Mouse (Mus musculus): ENCODE measurements around the gene Atp1a1. TPM values are rescaled to one million over a fixed set of nuclear protein-coding genes. Genes with fewer than 3 reads are reported as not detected.

Atp1a1 gene
- polyA plus RNA-seq, 1 experiment from 2014 or later: 537 TPM

- H3K4me1 ChIP-seq (ENCODE audit: control insufficient read depth in 2 of 2, insufficient read depth in 2 of 2, low read length in 2 of 2): peaks cover 14 to 21% of the 10 kb centered on the region in 2 experiments
- H3K27ac ChIP-seq (replicated peaks in 1 of 2; ENCODE audit: control insufficient read depth in 1 of 2, insufficient read depth in 1 of 2, low read depth in 2 of 2, low read length in 2 of 2): peak overlapping the region; percentile 36 to 63
- H3K9me3 ChIP-seq (ENCODE audit: control insufficient read depth, low read length): no peaks in the 10 kb centered on the region
- peaks cover 39% of the 10 kb centered on the region for H3K36me3 ChIP-seq (ENCODE audit: control insufficient read depth, insufficient read depth, low read length)
- H3K4me3 ChIP-seq (ENCODE audit: control insufficient read depth in 1 of 2, insufficient read depth in 1 of 2, low read depth in 1 of 2, low read length in 2 of 2): no peak overlapping the region
- ATAC-seq (ENCODE audit: insufficient number of reproducible peaks, insufficient read depth, low FRiP score, low read depth): no peak
- 43% methylated on average over 5 of the region's 5 CpGs for WGBS
- no peak overlapping the region for H3K4me2 ChIP-seq (ENCODE audit: low read length)
- H3K9ac ChIP-seq (ENCODE audit: low read length): no peak overlapping the region
- H3K27me3 ChIP-seq (ENCODE audit: control insufficient read depth, insufficient read depth, low read length): no peaks in the 10 kb centered on the region
Measured at GRCm38 (mm10) chr3:101572991-101573390, 31.5 kb downstream of the Atp1a1 start.

GRCm38 (mm10) chr3:101572174-101572626 is 32.3 kb downstream of the Atp1a1 start:
- H3K9me3 ChIP-seq (ENCODE audit: control insufficient read depth, low read length): no peaks in the 10 kb centered on the region
- no peak overlapping the region; the same call in 1 of the 2 replicates for H3K9ac ChIP-seq (ENCODE audit: low read length)
- peaks cover 13 to 19% of the 10 kb centered on the region in 2 experiments for H3K4me1 ChIP-seq (ENCODE audit: control insufficient read depth in 2 of 2, insufficient read depth in 2 of 2, low read length in 2 of 2)
- H3K4me3 ChIP-seq (ENCODE audit: control insufficient read depth in 1 of 2, insufficient read depth in 1 of 2, low read depth in 1 of 2, low read length in 2 of 2): no peak overlapping the region
- peak; percentile 11; the same call in 1 of the 2 replicates for ATAC-seq (ENCODE audit: insufficient number of reproducible peaks, insufficient read depth, low FRiP score, low read depth)
- no peak overlapping the region for H3K4me2 ChIP-seq (ENCODE audit: low read length)
- no peaks in the 10 kb centered on the region for H3K27me3 ChIP-seq (ENCODE audit: control insufficient read depth, insufficient read depth, low read length)
- peaks cover 31% of the 10 kb centered on the region for H3K36me3 ChIP-seq (ENCODE audit: control insufficient read depth, insufficient read depth, low read length)
- 50% methylated on average over 7 of the region's 7 CpGs for WGBS
- H3K27ac ChIP-seq (replicated peaks in 1 of 2; ENCODE audit: control insufficient read depth in 1 of 2, insufficient read depth in 1 of 2, low read depth in 2 of 2, low read length in 2 of 2): peak overlapping the region; percentile 42 to 63; a peak in 3 of 4 replicates

DNA sequence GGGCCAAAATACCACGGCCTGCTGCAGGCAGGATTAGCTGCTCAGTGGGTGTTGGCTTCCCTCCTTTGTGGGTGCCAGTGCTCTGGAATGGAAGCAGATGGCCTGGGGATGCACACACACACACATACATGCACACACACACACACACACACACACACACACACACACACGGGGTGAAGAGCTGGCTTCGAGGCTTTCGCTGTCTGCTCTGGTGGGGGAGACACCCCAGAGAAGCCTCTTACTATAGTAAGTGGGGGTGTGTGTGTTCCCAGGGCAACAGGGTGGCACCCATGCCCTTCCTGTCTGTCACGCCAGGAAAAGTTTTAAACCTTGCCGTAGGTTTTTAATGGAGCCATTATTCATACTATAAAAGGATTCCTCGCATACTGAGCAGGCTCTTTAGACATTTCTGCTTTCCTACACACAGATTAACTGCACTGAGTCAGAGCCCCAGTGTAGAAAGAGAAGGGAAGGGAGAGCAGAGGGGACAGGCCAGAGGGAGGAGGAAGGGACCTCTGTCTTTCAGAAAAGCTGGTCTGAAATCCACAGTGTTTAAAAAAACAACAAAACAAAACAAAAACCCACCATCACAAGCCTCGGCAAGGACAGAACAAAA is 32.9 kb downstream of the Atp1a1 start:
- H3K4me3 ChIP-seq (ENCODE audit: control insufficient read depth in 1 of 2, insufficient read depth in 1 of 2, low read depth in 1 of 2, low read length in 2 of 2): no peak overlapping the region
- no peak for ATAC-seq (ENCODE audit: insufficient number of reproducible peaks, insufficient read depth, low FRiP score, low read depth)
- H3K36me3 ChIP-seq (ENCODE audit: control insufficient read depth, insufficient read depth, low read length): peaks cover 26% of the 10 kb centered on the region
- no peaks in the 10 kb centered on the region for H3K9me3 ChIP-seq (ENCODE audit: control insufficient read depth, low read length)
- H3K27ac ChIP-seq (replicated peaks in 1 of 2; ENCODE audit: control insufficient read depth in 1 of 2, insufficient read depth in 1 of 2, low read depth in 2 of 2, low read length in 2 of 2): peak overlapping the region; percentile 42 to 63; a peak in 3 of 4 replicates
- no peak overlapping the region for H3K9ac ChIP-seq (ENCODE audit: low read length)
- no peaks in the 10 kb centered on the region for H3K27me3 ChIP-seq (ENCODE audit: control insufficient read depth, insufficient read depth, low read length)
- H3K4me1 ChIP-seq (ENCODE audit: control insufficient read depth in 2 of 2, insufficient read depth in 2 of 2, low read length in 2 of 2): peaks cover 13 to 19% of the 10 kb centered on the region in 2 experiments
- 66% methylated on average over 8 of the region's 8 CpGs for WGBS
- H3K4me2 ChIP-seq (ENCODE audit: low read length): no peak overlapping the region

DNA sequence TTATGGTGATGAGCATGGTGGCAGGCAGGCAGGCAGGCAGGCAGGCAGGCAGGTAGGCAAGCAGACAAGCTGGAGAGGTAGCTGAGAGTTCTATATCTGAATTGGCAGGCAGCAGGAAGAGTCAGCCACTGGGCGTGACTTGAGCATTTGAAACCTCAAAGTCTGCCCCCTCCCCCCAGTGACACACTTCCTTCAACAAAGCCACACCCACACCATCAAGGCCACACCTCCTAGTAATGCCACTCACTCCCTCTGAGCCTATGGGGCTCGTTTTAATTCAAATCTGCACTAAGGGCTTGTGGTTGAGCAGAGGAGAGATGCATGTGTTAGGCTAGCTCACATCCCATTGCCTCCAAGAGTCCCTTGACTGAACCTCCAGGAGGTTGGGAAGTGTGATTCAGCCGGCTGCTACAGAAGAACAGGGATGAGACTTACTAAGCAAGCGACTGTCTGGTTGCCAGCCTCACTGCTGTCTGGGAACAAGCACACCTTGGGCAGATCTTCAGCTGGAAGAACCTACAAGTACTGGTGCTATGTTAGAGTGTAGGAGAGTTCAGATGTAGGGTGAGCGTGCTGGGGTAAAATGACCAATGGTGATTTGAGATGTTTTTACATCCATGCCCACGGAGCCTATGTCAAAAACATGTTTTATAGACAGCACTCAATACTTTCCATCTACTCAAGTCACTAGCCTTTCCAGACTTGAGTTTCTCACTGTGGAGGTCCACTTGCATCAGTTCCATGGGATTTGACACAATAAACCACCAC is 33.6 kb downstream of the Atp1a1 start:
- peaks cover 13 to 19% of the 10 kb centered on the region in 2 experiments for H3K4me1 ChIP-seq (ENCODE audit: control insufficient read depth in 2 of 2, insufficient read depth in 2 of 2, low read length in 2 of 2)
- peaks cover 19% of the 10 kb centered on the region for H3K36me3 ChIP-seq (ENCODE audit: control insufficient read depth, insufficient read depth, low read length)
- no peaks in the 10 kb centered on the region for H3K9me3 ChIP-seq (ENCODE audit: control insufficient read depth, low read length)
- H3K27ac ChIP-seq (replicated peaks in 1 of 2; ENCODE audit: control insufficient read depth in 1 of 2, insufficient read depth in 1 of 2, low read depth in 2 of 2, low read length in 2 of 2): no peak overlapping the region; a peak in 1 of 4 replicates
- no peaks in the 10 kb centered on the region for H3K27me3 ChIP-seq (ENCODE audit: control insufficient read depth, insufficient read depth, low read length)
- no peak overlapping the region for H3K9ac ChIP-seq (ENCODE audit: low read length)
- ATAC-seq (ENCODE audit: insufficient number of reproducible peaks, insufficient read depth, low FRiP score, low read depth): no peak
- H3K4me3 ChIP-seq (ENCODE audit: control insufficient read depth in 1 of 2, insufficient read depth in 1 of 2, low read depth in 1 of 2, low read length in 2 of 2): no peak overlapping the region
- no peak overlapping the region for H3K4me2 ChIP-seq (ENCODE audit: low read length)
- WGBS: 83% methylated on average over 6 of the region's 6 CpGs

DNA sequence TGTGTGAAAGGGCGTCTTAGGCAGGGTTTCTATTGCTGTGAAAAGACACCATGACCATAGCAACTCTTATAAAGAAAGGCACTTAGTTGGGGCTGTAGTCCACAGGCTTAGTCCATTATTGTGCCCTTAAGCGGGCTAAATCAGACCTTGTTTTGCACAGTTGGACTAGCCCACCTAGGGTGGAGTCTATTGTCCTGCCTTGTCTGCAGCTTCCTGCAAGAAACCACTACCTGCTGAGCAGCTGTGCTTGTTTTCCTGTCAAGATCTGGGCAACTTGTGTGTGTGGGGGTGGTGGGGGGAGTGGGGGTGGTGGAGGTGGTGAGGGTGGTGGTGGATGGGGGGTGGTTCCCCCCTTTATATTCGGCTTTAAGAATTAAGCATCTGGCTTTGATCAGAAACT is 34.2 kb downstream of the Atp1a1 start:
- Histone ChIP-seq H3K27ac (replicated peaks in 1 of 2; ENCODE audit: control insufficient read depth in 1 of 2, insufficient read depth in 1 of 2, low read depth in 2 of 2, low read length in 2 of 2) (no peak overlapping the region), H3K9me3 (ENCODE audit: control insufficient read depth, low read length) (no peaks in the 10 kb centered on the region), H3K9ac (ENCODE audit: low read length) (no peak overlapping the region), H3K36me3 (ENCODE audit: control insufficient read depth, insufficient read depth, low read length) (peaks cover 12% of the 10 kb centered on the region), H3K4me3 (ENCODE audit: control insufficient read depth in 1 of 2, insufficient read depth in 1 of 2, low read depth in 1 of 2, low read length in 2 of 2) (no peak overlapping the region), H3K27me3 (ENCODE audit: control insufficient read depth, insufficient read depth, low read length) (no peaks in the 10 kb centered on the region), H3K4me2 (ENCODE audit: low read length) (no peak overlapping the region), H3K4me1 (ENCODE audit: control insufficient read depth in 2 of 2, insufficient read depth in 2 of 2, low read length in 2 of 2) (peaks cover 13 to 19% of the 10 kb centered on the region in 2 experiments)
- ATAC-seq (ENCODE audit: insufficient number of reproducible peaks, insufficient read depth, low FRiP score, low read depth): no peak
- WGBS: 96% methylated on average over 3 of the region's 3 CpGs

DNA sequence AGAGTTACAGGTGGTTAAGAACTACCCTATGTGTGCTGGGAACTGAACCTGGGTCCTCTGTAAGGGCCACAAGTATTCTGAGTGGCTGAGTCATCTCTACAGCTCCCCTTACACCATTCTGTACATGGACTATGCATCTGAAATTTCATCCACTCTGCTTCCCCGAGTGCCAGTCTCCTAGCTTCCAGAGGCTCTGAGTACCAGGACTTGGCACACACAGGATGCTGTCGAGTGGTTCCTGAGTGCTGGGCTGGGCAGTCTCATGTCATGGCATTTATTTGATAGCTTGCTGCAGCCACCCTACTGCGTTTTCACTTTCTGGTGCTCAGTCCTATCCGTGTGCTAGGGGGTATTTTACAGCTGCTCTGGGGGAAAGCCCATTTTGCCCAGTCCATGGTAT is 35.9 kb downstream of the Atp1a1 start:
- Histone ChIP-seq H3K4me1 (ENCODE audit: control insufficient read depth in 2 of 2, insufficient read depth in 2 of 2, low read length in 2 of 2) (peaks cover 13 to 19% of the 10 kb centered on the region in 2 experiments), H3K9me3 (ENCODE audit: control insufficient read depth, low read length) (no peaks in the 10 kb centered on the region), H3K36me3 (ENCODE audit: control insufficient read depth, insufficient read depth, low read length) (no peaks in the 10 kb centered on the region), H3K27me3 (ENCODE audit: control insufficient read depth, insufficient read depth, low read length) (no peaks in the 10 kb centered on the region), H3K4me3 (ENCODE audit: control insufficient read depth in 1 of 2, insufficient read depth in 1 of 2, low read depth in 1 of 2, low read length in 2 of 2) (no peak overlapping the region), H3K9ac (ENCODE audit: low read length) (no peak overlapping the region), H3K4me2 (ENCODE audit: low read length) (no peak overlapping the region), H3K27ac (replicated peaks in 1 of 2; ENCODE audit: control insufficient read depth in 1 of 2, insufficient read depth in 1 of 2, low read depth in 2 of 2, low read length in 2 of 2) (no peak overlapping the region)
- no peak for ATAC-seq (ENCODE audit: insufficient number of reproducible peaks, insufficient read depth, low FRiP score, low read depth)
- WGBS: 64% methylated on average over 4 of the region's 4 CpGs

GRCm38 (mm10) chr3:101564011-101564410 is 40.5 kb downstream of the Atp1a1 start:
- Histone ChIP-seq H3K4me2 (ENCODE audit: low read length) (no peak overlapping the region), H3K9ac (ENCODE audit: low read length) (no peak overlapping the region), H3K27ac (replicated peaks in 1 of 2; ENCODE audit: control insufficient read depth in 1 of 2, insufficient read depth in 1 of 2, low read depth in 2 of 2, low read length in 2 of 2) (no peak overlapping the region), H3K36me3 (ENCODE audit: control insufficient read depth, insufficient read depth, low read length) (no peaks in the 10 kb centered on the region), H3K9me3 (ENCODE audit: control insufficient read depth, low read length) (no peaks in the 10 kb centered on the region), H3K27me3 (ENCODE audit: control insufficient read depth, insufficient read depth, low read length) (no peaks in the 10 kb centered on the region), H3K4me3 (ENCODE audit: control insufficient read depth in 1 of 2, insufficient read depth in 1 of 2, low read depth in 1 of 2, low read length in 2 of 2) (no peak overlapping the region), H3K4me1 (ENCODE audit: control insufficient read depth in 2 of 2, insufficient read depth in 2 of 2, low read length in 2 of 2) (peaks cover 7 to 13% of the 10 kb centered on the region in 2 experiments)
- 95% methylated on average over 2 of the region's 2 CpGs for WGBS
- no peak for ATAC-seq (ENCODE audit: insufficient number of reproducible peaks, insufficient read depth, low FRiP score, low read depth)

Data from heart, embryonic 14.5 days (tissue).